Mouse (Mus musculus) left cerebral cortex, postnatal 10 days (tissue): Measurements from ENCODE around the gene Plekhn1. TPM values are rescaled to one million over a fixed set of nuclear protein-coding genes. Genes with fewer than 3 reads are reported as not detected.
A peak's percentile ranks its signal among the peaks of the same experiment; 100 is the strongest.

Source experiments
- DNase-seq, 2 experiments: peaks; one replicate each; pipeline ENCODE4 v3.0.0; 2021 to 2022; ENCODE audit warnings: low spot score in 2 of 2, mixed read lengths in 1 of 2; ENCODE audit errors: extremely low spot score in 1 of 2
- intact Hi-C: fragments of 180-260 bp; cut with DNase I; formaldehyde crosslinking; loops from one replicate; pipeline ENCODE4 v1.15.1; 2025
- total RNA-seq, 2 experiments: library from RNA; stranded (reverse); gene quantifications; 2 replicates each; pipeline ENCODE4 v1.2.3; 2021

Plekhn1 gene
- total RNA-seq, 2 experiments from 2014 or later, result 33.0 to 37.4 TPM

DNA sequence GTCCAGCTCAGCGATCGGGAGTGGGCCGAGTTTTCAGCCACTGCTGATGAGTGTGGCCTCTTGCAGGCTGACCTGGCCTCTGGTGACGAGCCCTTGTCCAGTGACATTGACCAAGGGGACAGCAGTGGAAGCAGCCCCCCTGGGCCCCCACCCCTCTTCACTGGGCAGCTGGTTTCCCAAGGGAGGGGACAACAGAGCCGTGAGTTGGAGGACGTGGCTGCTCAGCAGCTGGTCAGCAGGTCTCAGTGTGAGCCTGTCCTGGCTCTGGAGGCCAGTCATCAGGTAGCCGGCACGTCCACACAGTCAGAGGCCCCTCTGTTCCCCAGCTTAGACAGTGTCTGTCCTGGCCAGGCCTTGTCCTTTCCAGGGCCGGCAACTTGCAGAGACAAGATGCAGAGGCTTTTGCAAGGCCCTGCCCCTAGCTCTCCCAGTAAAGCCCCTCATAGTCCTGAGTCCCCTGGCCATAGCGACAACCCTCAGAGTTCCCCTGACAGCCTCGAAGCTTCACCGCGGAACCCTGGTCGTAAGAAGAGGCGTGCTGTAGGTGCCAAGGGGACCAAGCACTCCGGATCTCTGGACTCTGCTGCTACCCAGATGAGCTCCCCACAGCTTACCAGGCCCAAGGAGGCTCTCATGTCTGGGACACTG is 17.5 kb downstream of the Plekhn1 start:
- intact Hi-C loops, result no loop called here
- no peak for DNase-seq

DNA sequence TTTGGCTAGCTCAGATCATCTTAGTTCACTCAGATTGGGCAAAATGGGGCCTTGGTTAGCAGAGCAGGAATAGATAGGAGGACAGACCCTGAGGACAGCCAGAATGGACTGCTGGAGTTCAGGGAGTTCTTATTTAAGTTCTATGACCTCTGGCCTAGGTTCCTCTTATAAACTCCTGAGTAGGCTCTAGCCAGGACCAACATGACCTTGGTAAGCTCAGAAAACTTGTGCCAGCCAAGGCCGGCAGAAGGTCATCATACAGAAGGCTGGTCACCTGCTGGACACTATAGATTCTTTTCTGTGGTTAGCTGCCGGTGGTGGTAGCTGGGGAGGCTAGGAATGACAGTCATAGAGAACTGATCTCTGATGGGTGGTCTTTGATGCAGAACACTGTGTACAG is 18.5 kb downstream of the Plekhn1 start:
- no peak for DNase-seq
- intact Hi-C loops, result no loop called here

DNA sequence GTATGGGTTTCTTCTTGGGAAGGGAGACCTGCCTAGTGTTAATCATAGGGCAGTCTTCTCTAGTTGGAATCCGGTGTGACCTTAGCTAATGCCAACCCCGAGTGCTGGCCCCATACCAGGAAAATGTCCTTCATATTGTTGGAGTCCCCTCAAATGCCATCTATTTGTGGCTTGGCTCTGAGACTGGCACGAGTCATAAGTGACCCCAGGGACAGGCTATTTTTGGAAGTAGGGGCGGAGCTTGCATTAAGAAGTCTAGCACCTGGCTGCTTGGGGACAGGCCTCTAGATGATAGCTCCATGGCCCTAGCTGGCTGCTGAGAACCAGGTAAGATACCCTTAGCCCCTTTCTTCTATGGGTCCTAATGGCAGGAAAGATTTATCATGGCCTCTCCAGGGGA is 19.0 kb downstream of the Plekhn1 start, which contains the start of gene Perm1:
Perm1 (plus strand) TSS at position 220 of the 400 bp plus-strand sequence.
- no peak for DNase-seq
- intact Hi-C loops, result no loop called here

DNA sequence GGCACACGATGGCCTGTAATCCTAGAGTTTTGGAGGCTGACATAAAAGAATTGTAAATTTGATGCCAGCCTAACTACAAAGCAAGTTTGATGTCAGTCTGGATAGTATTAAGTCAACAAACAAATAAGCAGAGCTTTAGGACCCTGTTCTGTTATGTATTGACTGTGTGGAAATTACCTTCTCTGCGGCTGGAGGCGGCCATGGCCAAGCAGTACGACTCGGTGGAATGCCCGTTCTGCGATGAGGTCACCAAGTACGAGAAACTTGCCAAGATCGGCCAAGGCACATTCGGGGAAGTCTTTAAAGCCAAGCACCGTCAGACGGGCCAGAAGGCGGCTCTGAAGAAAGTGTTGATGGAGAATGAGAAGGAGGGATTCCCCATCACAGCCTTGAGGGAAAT is 21.5 kb downstream of the Plekhn1 start:
- DNase-seq, result no peak
- intact Hi-C loops, result no loop called here

DNA sequence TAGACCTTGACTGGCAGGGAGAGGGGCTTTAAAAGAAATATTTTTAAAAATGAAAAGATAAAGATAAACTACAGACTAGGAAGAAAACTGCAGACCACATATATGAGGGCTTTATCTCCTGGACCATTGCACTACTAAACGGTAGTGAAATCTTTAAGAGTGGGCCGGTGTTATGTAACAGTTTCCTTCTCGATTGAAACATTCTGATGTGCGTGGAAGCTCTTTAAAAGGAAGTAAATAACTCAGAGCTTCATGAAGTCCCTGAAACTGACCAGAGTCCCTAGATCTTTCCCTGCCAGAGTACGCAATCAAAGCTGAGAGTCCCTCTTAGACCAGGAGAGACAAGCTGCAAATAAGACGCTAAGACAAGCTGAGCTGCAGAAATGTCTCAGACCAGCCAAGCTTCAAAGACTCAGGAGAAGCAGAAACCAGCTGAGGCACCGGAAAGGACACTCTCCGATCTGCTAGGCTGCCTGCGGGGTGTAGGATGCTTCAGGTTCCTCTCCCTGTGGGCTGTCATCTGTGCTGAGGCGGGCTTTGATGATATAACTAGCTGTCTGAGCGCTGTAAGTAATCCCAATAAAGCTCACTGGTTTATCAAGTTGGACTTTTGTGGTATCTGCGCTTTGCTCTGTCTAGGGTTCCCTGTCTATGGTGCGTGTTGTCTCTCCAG is 24.6 kb downstream of the Plekhn1 start:
- intact Hi-C loops, result no loop called here
- no peak for DNase-seq

DNA sequence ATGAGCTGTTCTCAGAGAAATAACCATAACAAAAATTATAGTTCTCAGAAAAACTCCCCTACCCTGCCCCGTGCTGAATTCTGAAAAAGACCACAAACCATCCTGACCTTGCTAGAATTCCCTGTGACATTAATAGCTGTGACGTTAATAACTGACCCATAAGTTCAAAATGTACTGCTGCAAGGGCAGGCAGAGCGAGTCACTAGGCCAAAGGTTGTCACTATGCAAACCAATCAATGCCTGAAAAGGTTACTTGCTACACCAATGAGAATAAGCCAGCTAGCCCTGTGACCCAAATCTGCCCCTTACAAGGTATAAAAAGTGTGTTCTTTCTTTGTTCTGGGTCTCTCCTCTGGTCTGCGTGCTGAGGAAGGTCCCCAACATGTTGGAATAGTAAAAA is 25.8 kb downstream of the Plekhn1 start:
- DNase-seq, result no peak
- intact Hi-C loops, result no loop called here

DNA sequence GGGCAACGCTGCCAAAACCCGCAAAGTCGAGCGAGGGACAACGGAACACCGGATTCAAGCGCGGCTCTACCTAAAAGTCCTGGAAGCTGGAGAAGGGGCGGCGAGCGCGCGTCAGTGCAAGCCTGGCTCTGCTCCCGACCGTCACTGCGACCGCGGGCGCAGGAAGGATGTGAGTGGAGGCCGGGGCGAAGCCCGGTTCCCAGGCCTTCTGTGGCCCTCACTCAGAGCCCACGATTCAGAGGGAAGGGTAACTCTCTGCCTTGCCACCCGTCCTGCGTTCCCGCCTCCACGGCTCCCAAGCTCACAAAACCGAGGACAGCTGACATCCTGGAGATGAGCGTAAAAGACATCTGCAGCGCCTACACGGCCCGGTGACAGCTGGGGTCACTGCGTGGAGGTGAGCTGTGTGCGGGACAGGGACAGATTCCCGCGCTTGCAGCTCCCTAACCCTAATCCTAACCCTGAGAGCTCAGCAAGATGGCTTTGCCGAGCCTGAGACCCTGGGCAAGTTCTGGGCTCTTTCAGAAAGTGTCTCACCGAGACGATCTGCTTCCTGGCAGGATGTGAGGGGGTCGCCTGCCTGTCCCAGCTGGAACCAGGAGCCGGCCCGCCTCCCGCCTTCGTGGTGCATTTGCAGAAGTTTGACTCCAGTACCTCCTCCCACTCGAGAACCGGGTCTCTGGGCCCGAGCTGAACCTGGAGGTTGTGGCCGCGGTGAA is 31.1 kb downstream of the Plekhn1 start:
- DNase-seq, result peak in 1 of 2 experiments; percentile 75
- intact Hi-C loops, result no loop called here

DNA sequence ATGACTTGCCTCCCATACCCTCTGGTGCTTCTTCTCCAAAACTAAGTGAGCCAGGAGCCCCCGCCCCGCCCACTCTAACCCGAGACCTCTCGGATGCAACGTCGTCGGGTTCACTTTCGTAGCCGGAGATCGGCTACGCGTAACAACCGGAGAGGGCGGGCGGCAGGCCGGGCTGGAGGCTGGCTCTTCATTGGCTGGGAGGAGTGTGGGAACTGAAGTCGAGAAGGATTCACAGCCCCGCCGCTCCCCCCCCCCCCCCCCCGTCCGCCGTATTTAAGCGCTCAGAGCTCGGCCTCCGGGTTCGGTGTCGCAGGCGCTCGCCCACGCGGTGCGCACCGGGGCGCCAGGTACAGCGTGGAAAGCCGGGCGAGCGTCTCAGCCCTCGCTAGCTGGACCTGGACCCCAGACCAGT is 31.6 kb downstream of the Plekhn1 start, which contains the start of gene AW011738:
AW011738 (plus strand) TSS at position 304 of the 412 bp plus-strand sequence.
- intact Hi-C loops, result no loop called here
- DNase-seq, result peak in 1 of 2 experiments; percentile 90

DNA sequence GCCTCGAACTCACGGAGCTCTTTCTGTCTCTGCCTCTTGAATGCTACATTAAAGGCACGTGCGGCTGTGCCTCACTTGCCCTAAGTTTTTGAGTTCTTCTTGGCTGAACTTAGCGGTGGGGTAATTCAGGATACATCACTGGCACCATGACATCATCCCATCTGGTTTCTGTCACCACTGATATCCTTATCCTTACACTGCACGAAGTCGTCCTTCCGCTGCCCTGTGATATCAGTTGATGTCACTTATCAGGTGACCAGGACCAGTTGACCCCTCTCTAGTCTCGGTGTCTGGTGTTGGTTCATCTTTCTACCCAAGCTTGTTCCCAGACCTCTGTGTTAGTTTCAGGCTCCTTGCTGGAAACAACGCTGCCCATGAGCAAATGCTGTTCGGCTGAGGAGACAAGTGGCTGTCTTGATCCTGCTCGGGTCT is 32.2 kb downstream of the Plekhn1 start:
- no peak for DNase-seq
- intact Hi-C loops, result no loop called here

DNA sequence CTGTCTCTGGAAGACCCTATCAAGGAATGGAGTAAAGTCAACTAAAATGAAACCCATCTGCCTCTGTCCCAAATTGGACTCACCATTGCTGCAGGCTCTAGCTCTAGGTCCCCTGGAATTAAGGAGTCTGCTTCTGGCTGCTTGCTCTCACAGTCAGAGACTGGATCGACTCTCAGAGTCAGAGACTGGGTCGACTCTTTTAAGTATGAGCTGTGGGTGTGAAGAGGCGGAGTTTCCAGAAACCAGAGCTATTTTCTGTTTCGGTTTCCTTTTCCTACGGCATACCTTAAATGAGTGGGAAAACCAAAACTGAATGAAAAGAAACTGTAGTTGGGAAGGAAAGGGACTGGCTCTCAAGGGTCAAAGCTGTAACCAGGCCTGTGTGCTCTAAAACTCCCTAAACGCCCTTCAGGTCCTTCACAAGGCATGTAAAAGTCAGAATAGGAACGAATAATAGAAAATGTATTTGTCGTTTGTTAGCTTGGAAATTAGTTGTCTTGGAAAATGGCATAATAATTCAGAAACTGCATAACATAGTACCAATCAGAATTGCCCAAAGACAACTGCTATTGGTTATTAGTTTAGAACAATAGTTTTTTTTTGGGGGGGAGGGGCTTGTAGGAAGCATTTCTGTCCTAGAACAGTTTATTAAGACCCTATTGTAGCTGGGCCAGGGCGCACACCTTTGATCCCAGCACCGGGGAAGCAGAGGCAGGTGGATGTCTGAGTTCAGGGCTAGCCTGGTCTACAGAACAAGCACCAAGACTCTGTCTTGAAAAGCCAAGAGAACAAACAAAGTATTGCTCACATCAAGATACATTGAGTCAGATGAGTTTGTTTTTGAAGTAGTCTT is 33.8 kb downstream of the Plekhn1 start, which contains the start of gene Isg15:
Isg15 (minus strand) TSS at position 196 of the 853 bp plus-strand sequence.
- no peak for DNase-seq
- intact Hi-C loops, result no loop called here

DNA sequence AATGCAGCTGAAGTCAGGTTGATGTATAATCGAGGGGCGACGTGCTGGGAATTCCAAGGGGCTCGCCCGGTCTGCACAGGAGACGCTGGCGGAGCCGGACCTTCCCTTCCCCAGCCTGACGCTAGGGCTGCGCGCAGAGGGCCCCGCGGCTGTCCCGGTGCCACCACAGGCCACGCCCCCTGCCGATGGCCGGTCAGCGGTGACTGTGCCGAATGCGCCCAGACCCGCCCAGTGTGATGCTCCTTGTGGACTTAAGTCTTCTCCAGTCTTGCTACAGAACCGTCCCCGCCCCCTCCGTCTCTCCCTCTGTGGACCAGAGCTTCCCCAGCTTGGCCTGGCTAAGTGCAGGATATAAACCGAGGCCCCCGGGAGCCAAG is 36.8 kb downstream of the Plekhn1 start:
- intact Hi-C loops, result loop anchor here (2.0 kb wide), 1 partner anchor 37 kb away; the partner anchor contains the start of gene Plekhn1
- DNase-seq, result peak; percentile 70 to 97

DNA sequence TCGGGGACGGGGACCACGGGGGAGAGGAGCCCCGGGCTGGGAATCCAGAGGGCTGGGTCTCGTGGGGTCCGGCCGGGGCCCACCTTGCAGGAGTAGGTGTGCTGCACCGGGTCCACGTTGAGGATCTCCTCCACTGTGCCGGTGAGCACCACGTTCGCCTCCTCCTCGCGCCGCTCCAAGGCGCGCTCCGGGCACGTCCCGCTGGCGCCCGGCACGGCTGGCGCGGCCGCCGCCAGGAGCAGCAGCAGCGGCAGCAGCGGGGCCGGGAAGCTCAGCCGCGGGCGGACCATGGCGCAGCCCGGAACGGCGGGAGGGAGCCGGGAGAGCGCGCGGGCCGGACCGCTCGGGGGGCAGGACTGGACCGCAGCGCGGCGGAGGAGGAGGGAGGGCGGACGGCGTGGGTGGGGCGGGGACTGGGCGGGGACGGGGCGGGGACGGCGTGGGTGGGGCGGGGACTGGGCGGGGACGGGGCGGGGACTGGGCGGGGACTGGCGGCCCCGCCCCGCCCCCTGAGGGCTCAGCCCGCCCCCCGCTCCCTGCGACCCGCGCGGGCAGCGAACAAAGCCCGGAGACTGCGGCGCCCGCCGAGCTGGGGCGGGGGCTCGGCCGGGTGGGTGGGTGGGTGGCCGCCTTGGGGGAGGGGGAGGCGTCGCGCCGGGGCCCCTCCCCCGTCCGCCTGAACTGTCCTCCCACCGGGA is 37.4 kb downstream of the Plekhn1 start, which contains the start of gene Agrn:
Agrn (minus strand) TSS at position 358 of the 698 bp plus-strand sequence.
- DNase-seq, result peak in 1 of 2 experiments; percentile 89
- intact Hi-C loops, result loop anchor here (2.0 kb wide), 1 partner anchor 38 kb away; the partner anchor contains the start of gene Plekhn1

DNA sequence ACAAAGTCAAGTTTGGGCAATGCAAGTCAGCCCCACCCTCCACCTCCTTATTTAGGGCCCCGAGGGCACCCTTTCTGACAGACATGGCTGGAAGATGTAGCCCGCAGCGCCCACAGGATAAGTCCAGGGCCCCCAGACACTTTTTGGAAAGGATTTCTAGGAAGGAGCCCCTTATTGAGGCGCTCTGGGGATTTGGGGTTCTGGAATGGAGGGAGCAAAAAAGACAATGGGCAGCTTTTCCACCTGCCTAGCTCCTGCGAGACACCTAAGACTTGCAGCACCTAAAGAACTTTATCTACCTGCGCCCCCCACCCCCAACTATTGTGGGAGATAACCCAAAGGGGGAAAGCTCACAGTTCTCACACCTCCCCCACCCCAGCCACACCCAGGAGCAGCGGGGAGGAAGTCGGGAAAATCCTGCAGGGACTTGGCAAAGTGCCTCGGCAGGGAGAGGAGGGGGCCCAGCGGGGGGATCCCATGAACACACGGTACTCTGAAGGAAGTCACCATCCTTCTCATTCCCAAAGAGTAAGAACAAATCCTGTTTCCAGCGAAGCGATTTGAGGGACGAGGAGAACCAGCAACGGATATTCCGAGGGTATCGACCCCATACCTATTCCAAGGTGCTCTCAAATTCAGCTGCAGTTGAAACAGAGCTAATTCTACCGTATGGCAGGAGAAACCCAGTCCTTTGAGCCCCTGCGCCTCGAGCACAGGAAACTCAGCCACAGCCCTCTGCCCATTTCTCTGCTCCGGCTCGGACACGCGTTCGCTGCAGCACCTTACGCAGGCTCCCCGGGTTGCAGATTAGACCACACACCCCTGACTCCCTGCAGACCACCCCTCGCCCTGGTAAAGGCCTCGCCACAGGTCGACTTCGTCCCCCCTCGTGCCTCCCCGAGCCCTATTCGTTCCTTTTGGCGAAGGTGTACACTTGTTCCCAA is 38.5 kb downstream of the Plekhn1 start:
- peak in 1 of 2 experiments; percentile 92 for DNase-seq
- intact Hi-C loops, result loop anchor here (2.0 kb wide), 1 partner anchor 39 kb away; the partner anchor contains the start of gene Plekhn1

DNA sequence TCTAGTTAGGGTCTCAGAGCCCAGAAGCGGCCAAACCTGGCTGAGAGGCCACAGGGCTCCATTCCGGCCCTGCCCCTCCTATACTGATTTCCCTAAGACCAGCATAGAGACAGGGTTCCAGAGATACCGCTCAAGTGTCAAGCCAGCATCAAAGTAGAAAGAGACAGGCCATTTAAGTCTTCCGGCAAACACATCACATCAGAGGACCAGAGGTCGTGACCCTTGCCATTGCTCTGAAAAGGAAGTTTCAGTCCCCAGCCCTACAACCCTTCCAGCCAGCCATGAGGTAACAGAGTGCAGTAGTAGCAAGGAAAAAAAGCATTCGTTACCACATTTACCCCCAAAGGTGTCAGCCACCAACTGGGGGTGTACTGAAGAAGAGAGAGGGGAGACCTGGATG is 40.3 kb downstream of the Plekhn1 start:
- intact Hi-C loops, result no loop called here
- DNase-seq, result peak in 1 of 2 experiments; percentile 23

DNA sequence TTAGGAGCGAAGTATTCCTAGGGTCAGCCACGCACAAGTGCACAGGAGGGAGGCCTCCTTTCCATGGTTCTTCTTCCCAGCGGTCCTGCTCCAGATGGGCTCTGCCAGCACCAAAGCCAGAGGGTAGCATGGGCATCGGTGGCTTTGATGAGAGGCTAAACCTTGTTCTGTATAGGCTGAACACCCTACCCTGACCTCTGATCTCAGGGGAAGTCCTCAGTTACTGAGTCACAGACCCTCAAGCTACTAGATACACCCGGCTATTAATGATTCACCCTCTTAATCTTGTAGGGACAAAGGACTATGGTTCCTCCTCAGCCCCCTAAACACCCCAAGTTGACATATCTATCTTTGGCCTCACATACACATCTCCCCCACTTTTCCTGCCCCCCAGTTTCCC is 40.8 kb downstream of the Plekhn1 start:
- peak in 1 of 2 experiments; percentile 13 for DNase-seq
- intact Hi-C loops, result no loop called here

DNA sequence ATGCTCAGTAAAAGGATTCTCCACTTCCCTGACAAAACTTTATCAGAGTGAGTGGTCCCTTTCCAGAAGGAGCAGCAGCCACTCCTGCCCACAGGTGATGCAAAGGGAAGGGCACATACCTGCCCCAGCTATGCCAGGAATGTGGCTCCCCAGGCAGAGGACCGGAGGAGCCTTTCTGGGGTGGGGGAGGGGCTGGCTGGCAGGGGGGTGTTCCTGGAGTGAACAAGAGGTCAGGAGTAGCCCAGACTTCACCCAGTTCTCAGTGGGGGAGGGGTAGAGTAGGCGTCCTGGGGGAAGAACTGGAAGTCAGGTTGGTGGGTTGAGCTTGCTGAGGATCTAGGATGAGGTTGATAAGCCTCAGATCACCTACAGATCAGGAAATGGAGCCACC is 41.5 kb downstream of the Plekhn1 start:
- DNase-seq, result peak in 1 of 2 experiments; percentile 23
- intact Hi-C loops, result no loop called here
